Mouse (Mus musculus) left cerebral cortex, adult 9 months (tissue): ENCODE results near the gene Bet1l.
"Not testable (repeated sequence)": the region's sequence is repeated elsewhere in the genome, so short reads cannot be mapped to it uniquely, and the experiment has no call there.

Experiments
- DNase-seq, 2 experiments: peaks; one replicate each; pipeline ENCODE4 v3.0.0; 2022; ENCODE audit warnings: low spot score in 2 of 2

The Bet1l gene

GRCm38 (mm10) chr7:140857550-140858505, at the start of gene Bet1l:
Gene Bet1l, minus strand, starts transcription at chr7:140857577.
- peak in 1 of 2 experiments; percentile 40 for DNase-seq

DNA sequence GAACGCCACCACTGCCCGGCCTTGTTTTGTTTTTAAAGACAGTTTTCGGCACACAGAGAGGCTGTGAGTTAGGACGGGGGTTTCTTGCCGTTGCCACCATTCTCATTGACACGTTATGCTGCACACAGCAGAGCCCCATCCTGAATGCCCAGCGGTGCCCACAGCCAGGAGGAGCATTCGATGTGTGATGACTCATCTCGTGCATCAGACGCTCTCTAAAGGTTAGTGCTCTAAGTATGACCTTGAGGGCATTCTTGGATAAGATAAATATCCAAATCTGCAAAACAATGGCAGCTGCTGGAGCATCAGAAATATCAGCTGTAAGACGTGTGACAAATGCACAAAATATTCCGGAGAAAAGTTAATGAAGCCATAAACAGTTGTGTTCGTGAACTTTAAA, 49.8 kb upstream of the Bet1l start:
- no peak for DNase-seq

- no peak for DNase-seq
These were observed 48.3 kb upstream of the Bet1l start for GRCm38 (mm10) chr7:140905642-140906081.

DNA sequence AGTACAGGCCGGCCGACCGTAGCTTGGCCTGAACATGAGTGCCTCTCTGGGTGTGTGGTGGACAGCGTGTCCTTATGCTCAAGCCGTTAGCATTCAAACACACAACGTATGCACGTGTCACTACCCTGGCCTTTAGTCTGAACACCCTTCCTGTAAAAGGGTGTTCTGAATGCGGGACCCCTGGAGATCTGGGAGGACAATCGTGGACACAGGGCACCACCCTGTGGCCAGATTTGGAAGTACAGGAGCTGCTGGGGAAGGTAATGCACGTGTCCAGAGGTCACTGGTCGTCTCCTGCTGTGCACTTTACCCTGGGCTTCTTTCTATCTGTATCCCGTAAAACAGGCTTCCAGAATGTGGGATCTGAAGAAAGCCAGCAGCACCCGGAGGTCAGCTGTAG, 45.8 kb upstream of the Bet1l start:
- peak in 1 of 2 experiments; percentile 74 for DNase-seq

DNA sequence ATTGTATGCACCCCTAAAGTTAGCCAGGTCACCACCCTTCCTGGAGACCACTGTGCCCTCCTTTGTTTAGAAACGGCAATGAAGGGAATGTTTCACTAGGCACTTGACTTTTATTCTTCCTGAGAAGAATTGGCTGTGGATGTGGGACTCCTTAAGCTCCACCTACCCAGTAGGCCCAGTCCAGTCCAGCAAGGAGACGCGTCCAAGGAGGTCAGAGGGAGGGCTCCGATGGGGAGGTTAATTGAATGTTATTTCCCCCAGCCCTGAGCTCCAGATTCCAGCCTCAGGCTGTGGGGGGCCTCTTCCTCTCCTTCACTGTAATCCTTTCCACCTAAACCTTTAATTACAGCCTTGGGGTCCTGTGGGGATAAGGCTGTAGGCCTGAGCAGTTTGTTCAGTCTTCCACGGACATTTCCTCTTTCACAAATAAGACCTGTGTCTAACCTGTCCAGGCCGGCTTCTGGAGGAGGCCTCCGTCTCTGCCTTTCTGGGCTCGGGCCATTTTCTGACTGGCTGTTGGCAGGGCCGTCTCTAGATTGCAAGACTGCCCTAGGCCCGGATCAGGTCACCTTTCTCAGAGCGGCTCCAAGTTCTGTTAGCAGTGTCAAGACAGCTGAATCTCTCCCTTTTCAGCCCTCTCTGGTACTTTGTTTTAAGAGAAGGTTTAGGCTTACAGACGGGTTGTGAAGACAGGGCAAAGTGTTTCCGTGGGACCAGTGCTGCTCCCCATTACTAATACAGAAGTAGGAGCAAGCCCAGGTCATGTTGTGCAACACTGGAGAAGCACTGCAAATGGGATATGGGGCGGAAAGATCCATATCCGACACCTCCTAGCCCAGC, 44.9 kb upstream of the Bet1l start:
- no peak for DNase-seq

- no peak for DNase-seq
These were observed 42.8 kb upstream of the Bet1l start, which contains the start of gene Cox8b for GRCm38 (mm10) chr7:140900220-140900619. Gene Cox8b, minus strand, starts transcription at chr7:140900446.

GRCm38 (mm10) chr7:140899121-140899520, 41.7 kb upstream of the Bet1l start:
- DNase-seq: no peak

GRCm38 (mm10) chr7:140897863-140898262, 40.5 kb upstream of the Bet1l start:
- DNase-seq: no peak

GRCm38 (mm10) chr7:140894611-140895010, 37.2 kb upstream of the Bet1l start:
- DNase-seq: no peak

GRCm38 (mm10) chr7:140894031-140894430, 36.7 kb upstream of the Bet1l start:
- DNase-seq: no peak

DNA sequence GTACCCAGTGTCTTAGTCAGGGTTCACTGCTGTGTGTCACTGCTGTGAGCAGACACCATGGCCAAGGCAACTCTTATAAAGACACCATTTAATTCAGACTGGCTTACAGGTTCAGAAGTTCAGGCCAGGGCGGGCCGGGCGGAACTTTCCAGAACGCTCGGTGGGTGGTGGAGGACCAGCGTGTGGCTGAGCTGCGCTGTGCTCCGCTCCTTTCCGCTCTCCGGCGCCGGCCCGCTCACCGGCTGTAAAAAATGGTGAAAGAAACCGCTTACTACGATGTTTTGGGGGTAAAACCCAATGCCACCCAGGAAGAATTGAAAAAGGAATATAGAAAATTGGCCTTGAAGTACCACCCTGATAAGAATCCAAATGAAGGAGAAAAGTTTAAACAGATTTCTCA, 33.3 kb upstream of the Bet1l start:
- DNase-seq: not testable (repeated sequence)

- no peak for DNase-seq
These were observed 25.1 kb upstream of the Bet1l start for GRCm38 (mm10) chr7:140882469-140882803.

- DNase-seq: peak; percentile 80 to 94
These were observed 24.5 kb upstream of the Bet1l start, which contains the start of the genes Psmd13 and Sirt3 for GRCm38 (mm10) chr7:140881696-140882468. Gene Psmd13, plus strand, starts transcription at chr7:140881968. Gene Sirt3, minus strand, starts transcription at chr7:140882309.

- no peak for DNase-seq
These were observed 23.6 kb upstream of the Bet1l start for GRCm38 (mm10) chr7:140880865-140881515.

GRCm38 (mm10) chr7:140880419-140880818, 23.0 kb upstream of the Bet1l start:
- DNase-seq: no peak

DNA sequence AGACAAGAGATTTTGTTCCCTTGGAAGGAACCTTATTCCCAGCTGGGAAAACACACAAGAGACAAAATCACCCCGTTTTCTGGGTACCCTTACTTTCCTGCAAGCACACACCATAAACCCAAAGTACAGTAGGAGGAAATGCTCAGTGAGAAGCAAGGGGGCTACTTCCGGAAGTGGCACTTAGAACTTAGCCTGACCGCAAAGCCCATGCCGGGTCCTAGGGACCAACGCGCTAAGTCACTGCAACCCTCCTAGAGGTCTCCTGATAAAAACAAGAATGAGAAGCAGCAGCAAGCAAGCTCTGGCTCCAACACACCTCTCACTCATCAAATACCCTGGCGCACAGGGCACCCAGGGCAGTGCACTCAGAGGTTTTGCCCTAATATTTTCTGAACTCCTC, 22.0 kb upstream of the Bet1l start:
- DNase-seq: no peak

- DNase-seq: no peak
These were observed 20.0 kb upstream of the Bet1l start for GRCm38 (mm10) chr7:140877364-140877763.

DNA sequence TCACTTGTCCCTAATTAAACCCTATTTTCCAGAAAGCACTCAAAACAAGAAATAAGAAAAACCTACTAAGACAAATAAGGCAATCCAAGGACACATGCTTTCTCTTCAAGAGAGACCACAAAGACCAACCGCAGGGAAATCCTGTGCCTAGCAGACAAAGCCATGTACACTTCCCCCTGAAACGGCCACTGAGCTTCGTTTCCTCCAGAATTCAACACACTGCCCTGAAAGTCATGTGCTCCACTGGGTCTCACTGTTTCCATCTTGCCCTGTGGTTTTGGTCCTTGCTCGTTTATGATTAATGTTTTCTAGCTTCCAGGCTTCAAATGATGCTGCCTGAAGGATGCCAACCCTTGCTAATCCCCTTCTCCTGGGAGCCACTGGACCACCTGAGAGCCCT, 16.8 kb upstream of the Bet1l start:
- no peak for DNase-seq

DNA sequence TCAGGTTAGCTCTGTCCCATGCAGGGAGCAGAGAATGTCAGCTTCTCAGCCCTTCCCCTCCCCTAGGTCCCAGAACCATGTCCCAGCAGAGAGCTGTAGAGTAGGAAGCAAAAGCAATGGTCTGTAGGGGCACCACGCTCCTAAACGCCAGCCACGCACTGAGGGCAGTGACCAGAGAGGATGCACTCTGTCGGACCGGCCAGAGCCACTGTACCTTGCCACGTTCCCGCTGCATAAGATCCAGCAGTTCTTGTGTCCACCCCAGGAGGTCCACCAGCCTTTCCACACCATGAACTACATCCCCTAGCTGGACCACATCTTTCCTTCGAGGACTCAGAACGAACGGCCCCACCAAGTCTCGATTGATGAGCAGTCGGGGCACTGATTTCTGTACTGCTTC, 7.4 kb upstream of the Bet1l start:
- DNase-seq: no peak

GRCm38 (mm10) chr7:140860728-140861127, 3.4 kb upstream of the Bet1l start:
- DNase-seq: no peak

DNA sequence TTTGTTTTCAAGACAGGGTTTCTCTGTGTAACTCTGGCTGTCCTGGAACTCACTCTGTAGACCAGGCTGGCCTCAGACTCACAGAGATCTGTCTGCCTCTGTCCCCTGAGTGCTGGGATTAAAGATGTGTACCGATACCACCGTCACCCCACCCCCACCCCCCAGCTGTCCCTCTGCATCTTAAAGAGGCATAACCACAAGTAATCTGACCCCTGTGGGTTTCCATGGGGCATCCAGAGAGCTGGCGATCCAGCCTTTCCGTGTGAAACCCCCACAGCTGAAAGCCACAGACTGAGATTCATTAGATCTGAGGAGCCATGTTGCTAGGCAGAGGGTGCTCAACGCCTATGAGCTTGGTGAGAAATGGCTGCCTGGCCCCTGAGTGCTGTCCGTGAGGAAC, 2.6 kb upstream of the Bet1l start:
- no peak for DNase-seq
